Mouse (Mus musculus) bone marrow, adult 2 months (tissue): ENCODE data around the gene Ptx4.

Experiments
- CTCF ChIP-seq: fragments of 200-500 bp; IDR thresholded peaks from 2 replicates; pipeline ENCODE4 v1.5.1; 2011; ENCODE audit warnings: low read length, control low read depth; ENCODE audit not compliant: control insufficient read depth, insufficient read depth
- POLR2A ChIP-seq: fragments of 200-500 bp; IDR thresholded peaks from 2 replicates; pipeline ENCODE4 v1.6.1; 2011; ENCODE audit warnings: low read depth, mild to moderate bottlenecking, control low read depth, low read length, borderline replicate concordance; ENCODE audit not compliant: control insufficient read depth

- no peak for TF ChIP-seq CTCF
- no peak for TF ChIP-seq POLR2A
Observed at GRCm38 (mm10) chr17:25127681-25128080, 7.1 kb downstream of the Ptx4 start.
